Comparison of ENCODE assay signal across 7 mouse cellular contexts in the genomic region with DNA sequence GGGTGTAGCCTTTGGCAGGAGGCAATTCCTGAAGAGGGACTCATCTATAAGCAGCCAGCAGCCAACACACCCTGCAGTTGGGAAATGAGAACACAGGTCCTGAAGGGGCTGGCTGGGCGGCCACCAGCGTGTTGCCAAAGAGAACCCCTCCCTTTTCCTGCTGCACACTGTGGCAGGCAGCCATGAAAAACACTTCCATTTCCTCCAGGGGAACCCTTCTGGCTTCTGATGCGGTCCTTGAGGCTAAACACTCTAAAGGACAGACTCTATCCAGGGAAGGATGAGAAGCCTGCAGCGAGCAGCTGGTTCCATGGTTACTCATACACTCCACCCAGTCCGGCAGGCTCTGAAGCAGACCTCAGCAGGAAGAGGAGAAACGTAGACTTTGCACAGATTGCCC.
DNase-seq lines count a peak whose midpoint lies in the region; ATAC-seq and TF ChIP-seq lines count a peak whose summit lies in the region.

No protein-coding gene starts in this region.

- TF ChIP-seq CTCF in left cerebral cortex, adult 2 months (IDR thresholded peaks at IDR 0.05), result peak; percentile 22

- H3K27me3 ChIP-seq in embryonic facial prominence, embryonic 13.5 days, result no peaks in the 10 kb centered on the region
- no peaks in the 10 kb centered on the region for H3K27me3 ChIP-seq in heart, embryonic 16.5 days (ENCODE audit: control insufficient read depth, insufficient read depth, low read length)
- H3K27me3 ChIP-seq in myocyte (ENCODE audit: control insufficient read depth, insufficient read depth, insufficient read length), result no peaks in the 10 kb centered on the region

- TF ChIP-seq POLR2A in myocyte (IDR thresholded peaks at IDR 0.05; ENCODE audit: insufficient read length, low read depth), result no peak

- no peak overlapping the region for H3K9ac ChIP-seq in embryonic facial prominence, embryonic 13.5 days
- no peak overlapping the region for H3K9ac ChIP-seq in heart, embryonic 16.5 days (ENCODE audit: low read length)

- intact Hi-C loops in left cerebral cortex, adult 2 months (cut with DNase I), result loop anchor here (5.0 kb wide), 2 partner anchors 71 to 106 kb away; a partner anchor contains a TSS

- no peaks in the 10 kb centered on the region for H3K36me3 ChIP-seq in embryonic facial prominence, embryonic 13.5 days
- H3K36me3 ChIP-seq in heart, embryonic 16.5 days (ENCODE audit: control insufficient read depth, insufficient read depth), result no peaks in the 10 kb centered on the region
- no peaks in the 10 kb centered on the region for H3K36me3 ChIP-seq in myocyte (ENCODE audit: control insufficient read depth, insufficient read depth)

- H3K4me1 ChIP-seq in embryonic facial prominence, embryonic 13.5 days, result peaks cover 15% of the 10 kb centered on the region
- H3K4me1 ChIP-seq in heart, embryonic 16.5 days (ENCODE audit: control insufficient read depth, insufficient read depth, low read length), result peaks cover 6% of the 10 kb centered on the region

- peak; percentile 52; the same call in 1 of the 2 replicates for ATAC-seq in embryonic facial prominence, embryonic 13.5 days (ENCODE audit: insufficient number of reproducible peaks, insufficient read depth, low FRiP score, low TSS enrichment, low read depth)
- peak; percentile 88 for ATAC-seq in heart, embryonic 16.5 days (replicated peaks; ENCODE audit: extremely low read depth, insufficient read depth, low FRiP score)

- no peak overlapping the region for H3K4me2 ChIP-seq in embryonic facial prominence, embryonic 13.5 days
- H3K4me2 ChIP-seq in heart, embryonic 16.5 days (ENCODE audit: low read depth, low read length), result no peak overlapping the region
- peak overlapping the region; percentile 78 for H3K4me2 ChIP-seq in myocyte (ENCODE audit: low read depth)

- DNase-seq in urinary bladder, adult 18-20 months (ENCODE audit: low spot score in 2 of 2), result peak; percentile 34 to 77
- no peak for DNase-seq in urinary bladder, postnatal 10 days (ENCODE audit: low spot score)
- DNase-seq in left cerebral cortex, adult 2 months (ENCODE audit: extremely low spot score in 1 of 2, low spot score in 2 of 2), result peak in 1 of 2 experiments; percentile 27
- no peak for DNase-seq in thymus, postnatal 36 days

- WGBS in embryonic facial prominence, embryonic 13.5 days, result 55% methylated on average over 6 of the region's 6 CpGs
- 33% methylated on average over 6 of the region's 6 CpGs for WGBS in heart, embryonic 16.5 days

- no peaks in the 10 kb centered on the region for H3K79me2 ChIP-seq in myocyte (ENCODE audit: control insufficient read depth, insufficient read depth)

- H3ac ChIP-seq in myocyte (ENCODE audit: control insufficient read depth, insufficient read length), result no peak overlapping the region

- H3K9me3 ChIP-seq in embryonic facial prominence, embryonic 13.5 days, result no peaks in the 10 kb centered on the region
- H3K9me3 ChIP-seq in heart, embryonic 16.5 days (replicated peaks; ENCODE audit: control insufficient read depth, low read length), result no peaks in the 10 kb centered on the region

- H3K4me3 ChIP-seq in embryonic facial prominence, embryonic 13.5 days, result no peak overlapping the region
- H3K4me3 ChIP-seq in heart, embryonic 16.5 days (ENCODE audit: low read length), result no peak overlapping the region
- H3K4me3 ChIP-seq in left cerebral cortex, adult 2 months, result no peak overlapping the region
- no peak overlapping the region for H3K4me3 ChIP-seq in myocyte

- peak overlapping the region; percentile 41 for H3K27ac ChIP-seq in embryonic facial prominence, embryonic 13.5 days
- H3K27ac ChIP-seq in heart, embryonic 16.5 days (ENCODE audit: low read length), result peak overlapping the region; percentile 68
- peak overlapping the region; percentile 71 for H3K27ac ChIP-seq in left cerebral cortex, adult 2 months

TF ChIP-seq in myocyte, 11 proteins besides CTCF, POLR2A, EP300 and RAD21:
- peak; percentile 14 to 71 (median 61) for TF ChIP-seq MYOD1 (IDR thresholded peaks at IDR 0.05; ENCODE audit: control insufficient read depth in 1 of 3, insufficient read length in 2 of 3, low read depth in 2 of 3)
- TF ChIP-seq CEBPB (IDR thresholded peaks at IDR 0.05; ENCODE audit: insufficient read depth, poor library complexity, severe bottlenecking), result peak; percentile 71
- TF ChIP-seq E2F4 (IDR thresholded peaks at IDR 0.05; ENCODE audit: insufficient read depth), result no peak
- TF ChIP-seq MYOG (IDR thresholded peaks at IDR 0.05; ENCODE audit: control insufficient read depth in 1 of 3, insufficient read depth in 1 of 3, insufficient read length in 2 of 3, low read depth in 2 of 3), result peak in 2 of 3 experiments; percentile 37 to 70
- peak; percentile 69 for TF ChIP-seq TCF12 (IDR thresholded peaks at IDR 0.05; ENCODE audit: insufficient read depth, poor library complexity, severe bottlenecking)

Comparison
In these comparisons a context has a peak if more than half of its experiments do, and no peak if none do; other contexts are left out.
1. DNase-seq: peak in urinary bladder, adult 18-20 months (2 of 2); none in urinary bladder, postnatal 10 days (single experiment) and thymus, postnatal 36 days (0 of 2).
2. Peak in every context shown above with its lines, with median percentiles within 50 percentile points of each other: H3K27ac ChIP-seq.